Mouse (Mus musculus) thymus, adult 2 months (tissue): ENCODE measurements around the gene Fam161a.

ENCODE experiments used
- CTCF ChIP-seq: fragments of 200-500 bp; IDR thresholded peaks from 2 replicates; pipeline ENCODE4 v1.5.1; 2012; ENCODE audit warnings: mild to moderate bottlenecking, control low read depth, low read length, moderate library complexity, borderline replicate concordance; ENCODE audit not compliant: control insufficient read depth, poor library complexity, insufficient read depth; ENCODE audit errors: extremely low read depth
- POLR2A ChIP-seq: fragments of 200-500 bp; IDR thresholded peaks from 2 replicates; pipeline ENCODE4 v1.6.1; 2012; ENCODE audit warnings: mild to moderate bottlenecking, low read length, control low read depth, moderate library complexity; ENCODE audit not compliant: control insufficient read depth, poor library complexity, insufficient read depth; ENCODE audit errors: extremely low read depth

GRCm38 (mm10) chr11:22981041-22981440 lies 26.3 kb upstream of the Fam161a start:
- TF ChIP-seq CTCF (no peak), POLR2A (no peak)
